Mouse (Mus musculus): ENCODE data around the gene Mrpl52. TPM values are rescaled to one million over a fixed set of nuclear protein-coding genes. Genes with fewer than 3 reads are reported as not detected.

The Mrpl52 gene
- polyA plus RNA-seq, 1 experiment from 2014 or later, result 241 TPM

- ATAC-seq (ENCODE audit: low FRiP score, low read depth), result 0 out of 2 replicates have a peak, but pooled peaks have one; percentile 17
- H3K27me3 ChIP-seq, result peaks cover 37% of the 10 kb centered on the region
These were observed 12.6 kb upstream of the Mrpl52 start for GRCm38 (mm10) chr14:54413877-54414700.

GRCm38 (mm10) chr14:54415241-54416020 lies 11.3 kb upstream of the Mrpl52 start:
- no peaks in the 10 kb centered on the region for H3K36me3 ChIP-seq
- ATAC-seq (ENCODE audit: low FRiP score, low read depth), result no peak
- WGBS, result 8% methylated on average over 13 of the region's 13 CpGs
- peaks cover 37% of the 10 kb centered on the region for H3K27me3 ChIP-seq
- no peaks in the 10 kb centered on the region for H3K9me3 ChIP-seq
- no peak overlapping the region for H3K27ac ChIP-seq (replicated peaks)
- H3K4me1 ChIP-seq (replicated peaks), result peaks cover 7% of the 10 kb centered on the region
- no peak overlapping the region for H3K4me3 ChIP-seq
- no peak overlapping the region for H3K4me2 ChIP-seq
- no peak overlapping the region for H3K9ac ChIP-seq

More at GRCm38 (mm10) chr14:54413877-54414700, 12.6 kb upstream of the Mrpl52 start:
- Histone ChIP-seq H3K4me3 (0 out of 2 replicates have a peak overlapping the region, but pooled peaks have one; percentile 10), H3K9me3 (no peaks in the 10 kb centered on the region), H3K4me2 (peak overlapping the region; percentile 33), H3K27ac (replicated peaks) (no peak overlapping the region), H3K4me1 (replicated peaks) (peaks cover 11% of the 10 kb centered on the region), H3K9ac (no peak overlapping the region), H3K36me3 (no peaks in the 10 kb centered on the region)
- WGBS, result 10% methylated on average over 18 of the region's 18 CpGs

GRCm38 (mm10) chr14:54416229-54416775 lies 10.4 kb upstream of the Mrpl52 start:
- H3K9ac ChIP-seq, result no peak overlapping the region
- peaks cover 6% of the 10 kb centered on the region for H3K4me1 ChIP-seq (replicated peaks)
- peaks cover 37% of the 10 kb centered on the region for H3K27me3 ChIP-seq
- 26% methylated on average over 5 of the region's 5 CpGs for WGBS
- no peak overlapping the region for H3K4me3 ChIP-seq
- H3K9me3 ChIP-seq, result no peaks in the 10 kb centered on the region
- H3K36me3 ChIP-seq, result no peaks in the 10 kb centered on the region
- no peak overlapping the region for H3K4me2 ChIP-seq
- ATAC-seq (ENCODE audit: low FRiP score, low read depth), result no peak
- H3K27ac ChIP-seq (replicated peaks), result no peak overlapping the region

GRCm38 (mm10) chr14:54416830-54417229 lies 9.9 kb upstream of the Mrpl52 start:
- 57% methylated on average over 4 of the region's 4 CpGs for WGBS
- Histone ChIP-seq H3K4me1 (replicated peaks) (peaks cover 6% of the 10 kb centered on the region), H3K4me2 (no peak overlapping the region), H3K36me3 (no peaks in the 10 kb centered on the region), H3K9me3 (no peaks in the 10 kb centered on the region), H3K9ac (no peak overlapping the region), H3K27me3 (peaks cover 37% of the 10 kb centered on the region), H3K4me3 (no peak overlapping the region), H3K27ac (replicated peaks) (no peak overlapping the region)
- ATAC-seq (ENCODE audit: low FRiP score, low read depth), result no peak

GRCm38 (mm10) chr14:54417623-54418081 lies 9.1 kb upstream of the Mrpl52 start, which contains the start of gene Slc7a7:
Slc7a7 (minus strand) TSS chr14:54417780.
- Histone ChIP-seq H3K4me2 (peak within 1 kb of the TSS; percentile 29; the same call in 1 of the 2 replicates), H3K9me3 (no peaks in the 10 kb centered on the region), H3K27me3 (peaks cover 37% of the 10 kb centered on the region), H3K27ac (replicated peaks) (no peak within 1 kb of the TSS), H3K36me3 (no peaks in the 10 kb centered on the region), H3K9ac (no peak within 1 kb of the TSS), H3K4me1 (replicated peaks) (peaks cover 6% of the 10 kb centered on the region), H3K4me3 (peak within 1 kb of the TSS; percentile 5; the same call in 1 of the 2 replicates)
- no peak for ATAC-seq (ENCODE audit: low FRiP score, low read depth)
- 5% methylated on average over 19 of the region's 19 CpGs for WGBS

GRCm38 (mm10) chr14:54421014-54421413 lies 5.7 kb upstream of the Mrpl52 start:
- Histone ChIP-seq H3K36me3 (no peaks in the 10 kb centered on the region), H3K27me3 (peaks cover 12% of the 10 kb centered on the region), H3K27ac (replicated peaks) (no peak overlapping the region), H3K4me3 (no peak overlapping the region), H3K4me1 (replicated peaks) (peaks cover 11% of the 10 kb centered on the region), H3K4me2 (no peak overlapping the region), H3K9me3 (no peaks in the 10 kb centered on the region), H3K9ac (no peak overlapping the region)
- WGBS, result 87% methylated on average over 2 of the region's 2 CpGs
- no peak for ATAC-seq (ENCODE audit: low FRiP score, low read depth)

- H3K36me3 ChIP-seq, result peaks cover under 1% of the 10 kb centered on the region; the same call in 1 of the 2 replicates
- no peaks in the 10 kb centered on the region for H3K27me3 ChIP-seq
- no peak overlapping the region for H3K27ac ChIP-seq (replicated peaks)
- 63% methylated on average over 5 of the region's 5 CpGs for WGBS
- no peak for ATAC-seq (ENCODE audit: low FRiP score, low read depth)
- H3K4me2 ChIP-seq, result no peak overlapping the region
- no peaks in the 10 kb centered on the region for H3K9me3 ChIP-seq
- no peak overlapping the region for H3K4me3 ChIP-seq
- no peak overlapping the region for H3K9ac ChIP-seq
- peaks cover 20% of the 10 kb centered on the region for H3K4me1 ChIP-seq (replicated peaks)
These were observed 3.3 kb upstream of the Mrpl52 start for GRCm38 (mm10) chr14:54423406-54423805.

GRCm38 (mm10) chr14:54424634-54425033 lies 2.1 kb upstream of the Mrpl52 start:
- 86% methylated on average over 1 of the region's 1 CpGs for WGBS
- no peak for ATAC-seq (ENCODE audit: low FRiP score, low read depth)
- H3K4me1 ChIP-seq (replicated peaks), result peaks cover 26% of the 10 kb centered on the region

GRCm38 (mm10) chr14:54425540-54425939 lies 1.2 kb upstream of the Mrpl52 start:
- ATAC-seq (ENCODE audit: low FRiP score, low read depth), result no peak
- Histone ChIP-seq H3K9ac (no peak overlapping the region), H3K27me3 (peaks cover 9% of the 10 kb centered on the region; the same call in 1 of the 2 replicates), H3K27ac (replicated peaks) (no peak overlapping the region), H3K4me3 (peak overlapping the region; percentile 93; the same call in 1 of the 2 replicates), H3K4me1 (replicated peaks) (peaks cover 35% of the 10 kb centered on the region), H3K36me3 (peaks cover 14% of the 10 kb centered on the region), H3K4me2 (peak overlapping the region; percentile 66), H3K9me3 (no peaks in the 10 kb centered on the region)
- 66% methylated on average over 1 of the region's 1 CpGs for WGBS

More at GRCm38 (mm10) chr14:54424634-54425033, 2.1 kb upstream of the Mrpl52 start:
- H3K27me3 ChIP-seq, result peaks cover under 1% of the 10 kb centered on the region; the same call in 1 of the 2 replicates
- no peak overlapping the region for H3K4me2 ChIP-seq
- H3K36me3 ChIP-seq, result peaks cover 9% of the 10 kb centered on the region
- H3K9me3 ChIP-seq, result no peaks in the 10 kb centered on the region
- H3K27ac ChIP-seq (replicated peaks), result no peak overlapping the region
- H3K4me3 ChIP-seq, result no peak overlapping the region
- no peak overlapping the region for H3K9ac ChIP-seq

- peaks cover 14% of the 10 kb centered on the region for H3K36me3 ChIP-seq
- peaks cover 11% of the 10 kb centered on the region; the same call in 1 of the 2 replicates for H3K27me3 ChIP-seq
- WGBS, result 32% methylated on average over 14 of the region's 14 CpGs
- peaks cover 41% of the 10 kb centered on the region for H3K4me1 ChIP-seq (replicated peaks)
- peak overlapping the region; percentile 92 for H3K27ac ChIP-seq (replicated peaks)
- peak overlapping the region; percentile 93 for H3K9ac ChIP-seq
- peak overlapping the region; percentile 93 for H3K4me3 ChIP-seq
- H3K4me2 ChIP-seq, result peak overlapping the region; percentile 66
- peak; percentile 38 for ATAC-seq (ENCODE audit: low FRiP score, low read depth)
- no peaks in the 10 kb centered on the region for H3K9me3 ChIP-seq
These were observed 563 bp upstream of the Mrpl52 start for GRCm38 (mm10) chr14:54426003-54426688.

- peaks cover 14% of the 10 kb centered on the region for H3K36me3 ChIP-seq
- peak overlapping the region; percentile 93 for H3K4me3 ChIP-seq
- peaks cover 13% of the 10 kb centered on the region for H3K27me3 ChIP-seq
- no peaks in the 10 kb centered on the region for H3K9me3 ChIP-seq
- no peak overlapping the region for H3K27ac ChIP-seq (replicated peaks)
- peak overlapping the region; percentile 66 for H3K4me2 ChIP-seq
- no peak for ATAC-seq (ENCODE audit: low FRiP score, low read depth)
- peaks cover 52% of the 10 kb centered on the region for H3K4me1 ChIP-seq (replicated peaks)
- peak overlapping the region; percentile 93; the same call in 1 of the 2 replicates for H3K9ac ChIP-seq
- WGBS, result 91% methylated on average over 7 of the region's 7 CpGs
These were observed 987 bp downstream of the Mrpl52 start for GRCm38 (mm10) chr14:54427696-54428095.

Measured in hindbrain, embryonic 15.5 days (tissue).